Mouse (Mus musculus): ENCODE data around the gene Frg2f1.

DNA sequence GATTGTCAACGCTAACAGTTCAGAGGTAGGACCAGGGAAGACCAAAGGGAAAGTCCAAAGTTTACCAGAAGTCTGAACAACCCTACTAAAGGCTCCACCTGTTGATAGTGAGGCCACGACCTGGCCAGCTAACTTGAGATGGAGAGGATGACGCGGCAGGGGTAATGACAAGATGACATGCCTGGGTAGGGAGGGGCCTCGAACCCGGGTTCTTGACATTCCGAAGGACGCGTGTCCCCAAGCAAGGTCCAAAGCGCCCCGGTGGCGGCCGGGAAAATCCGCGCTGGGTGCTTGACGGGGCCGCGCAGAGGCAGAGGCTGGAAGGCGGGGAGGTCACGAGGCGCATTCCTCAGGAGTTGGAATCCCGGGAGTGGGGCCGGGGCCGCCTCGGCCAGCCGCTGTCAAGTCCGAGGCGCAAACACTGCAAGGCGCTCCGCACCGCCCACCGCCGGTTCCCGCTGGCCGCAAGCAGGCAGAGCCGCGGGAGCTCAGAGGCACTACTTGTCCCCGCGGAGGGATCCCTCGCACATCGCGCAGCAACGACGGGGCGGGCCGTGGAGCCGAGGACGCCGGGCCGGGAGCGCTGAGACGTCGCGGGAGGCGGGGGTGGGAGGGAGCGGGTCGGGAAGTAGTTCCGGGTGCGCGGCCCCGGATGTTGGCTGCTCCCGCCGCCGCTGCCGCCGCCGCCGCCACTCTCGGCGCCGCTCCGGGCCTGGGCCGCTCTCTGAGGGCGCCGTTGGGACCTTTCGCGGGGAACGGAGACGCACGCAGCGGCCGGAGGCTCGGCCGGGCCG, at the start of gene Frg2f1:
- TF ChIP-seq CTCF (IDR thresholded peaks at IDR 0.05; ENCODE audit: low read depth) (0 out of 2 replicates have a peak, but pooled peaks have one; percentile 3), EP300 (IDR thresholded peaks at IDR 0.05; ENCODE audit: low read depth) (peak; percentile 95)
